Mouse (Mus musculus) c-Kit-negative CD71-positive TER-119-positive erythroid progenitor cells, embryonic 14.5 days (primary cell): ENCODE data around the gene Camta1.

ENCODE experiments used
- DNase-seq: peaks from one replicate; pipeline ENCODE4 v3.0.0-alpha.2; 2013; ENCODE audit warnings: low read depth, low spot score

Camta1 gene

DNA sequence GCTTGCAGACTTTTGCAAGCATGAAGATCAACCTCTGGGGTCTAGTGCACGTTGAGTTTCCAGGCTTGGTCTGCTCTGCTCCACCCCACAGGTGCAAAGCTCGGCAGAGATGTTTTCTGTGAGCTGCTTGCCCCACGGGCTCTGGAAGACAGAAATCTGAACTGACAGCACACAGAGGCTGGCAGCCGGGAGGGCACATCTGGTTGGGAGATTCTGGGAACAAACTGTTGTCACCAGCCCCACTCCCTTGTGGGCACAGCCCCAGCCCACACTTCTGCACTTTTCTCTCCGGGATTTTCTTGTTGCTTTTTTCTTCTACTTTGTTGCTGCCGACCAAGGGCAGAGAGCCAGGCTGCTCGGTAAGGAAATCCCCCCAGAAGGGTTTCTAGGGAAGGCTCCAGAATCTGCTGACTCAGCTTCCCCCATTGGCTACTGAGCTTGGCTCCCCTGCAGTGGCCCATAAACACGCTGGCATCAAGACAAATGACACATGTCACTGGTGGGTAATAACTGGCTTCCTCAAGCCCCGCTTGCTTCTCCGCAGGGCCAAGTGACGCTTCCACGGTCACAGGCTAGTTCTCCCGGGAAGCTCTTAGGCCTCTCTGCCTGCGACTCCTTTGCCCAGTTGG lies 597.8 kb downstream of the Camta1 start:
- no peak for DNase-seq

DNA sequence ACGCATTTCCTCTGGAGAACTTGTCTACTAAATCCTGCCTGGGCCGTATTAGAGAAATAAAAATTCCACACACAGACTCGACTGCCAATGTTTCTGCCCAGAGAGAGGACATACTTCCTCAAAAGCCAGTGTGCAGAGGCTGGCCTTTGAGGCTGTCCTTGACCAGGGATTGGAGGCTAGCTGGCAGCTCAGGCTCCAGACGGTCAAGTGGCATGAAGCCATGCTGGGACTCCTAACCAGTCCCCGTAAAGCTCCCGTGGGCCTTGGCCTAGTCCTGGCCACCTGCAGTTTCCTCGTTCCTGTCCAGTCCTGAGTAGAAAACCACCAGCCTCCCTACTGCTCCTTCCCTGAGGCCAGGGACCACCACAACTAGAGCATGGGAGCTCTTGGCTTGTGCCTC lies 598.6 kb downstream of the Camta1 start:
- DNase-seq = no peak

DNA sequence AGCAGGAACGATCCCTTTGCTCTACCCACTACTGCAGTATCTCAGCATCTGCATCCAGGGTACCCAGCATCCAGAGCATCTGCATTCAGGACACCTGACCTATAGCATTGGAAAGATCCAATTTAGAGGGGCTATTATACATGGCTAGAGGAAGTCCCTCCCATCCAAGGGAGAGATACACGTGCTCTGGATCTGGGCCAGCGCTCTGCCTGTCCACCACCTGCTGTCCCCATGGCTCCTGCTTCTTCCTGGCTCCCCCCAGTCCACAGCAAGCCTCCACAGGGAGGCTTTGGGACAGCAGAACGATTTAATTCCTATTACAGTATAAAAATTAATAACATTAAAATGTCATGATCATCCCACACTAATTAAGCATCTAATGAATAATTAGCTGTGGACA lies 605.1 kb downstream of the Camta1 start:
- DNase-seq = no peak

DNA sequence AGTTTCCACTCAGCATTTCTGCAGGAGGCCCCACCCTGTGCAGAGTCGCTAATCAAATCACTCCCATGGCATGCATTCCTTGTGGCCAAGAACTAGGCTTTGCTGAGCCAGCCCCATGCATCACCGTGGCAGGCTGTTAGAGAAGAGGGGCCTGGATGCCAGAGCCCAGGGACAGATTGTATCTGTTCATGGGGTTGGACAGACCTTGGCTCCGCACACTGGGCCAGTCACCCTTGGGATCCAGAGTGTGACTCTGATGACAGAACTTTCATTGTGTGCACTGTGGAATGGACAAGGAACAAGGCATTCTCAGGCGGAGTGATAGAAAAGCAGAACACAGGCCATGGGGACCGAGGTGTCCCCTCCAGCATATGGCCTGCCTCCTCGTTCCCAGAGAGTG lies 610.9 kb downstream of the Camta1 start:
- no peak for DNase-seq

DNA sequence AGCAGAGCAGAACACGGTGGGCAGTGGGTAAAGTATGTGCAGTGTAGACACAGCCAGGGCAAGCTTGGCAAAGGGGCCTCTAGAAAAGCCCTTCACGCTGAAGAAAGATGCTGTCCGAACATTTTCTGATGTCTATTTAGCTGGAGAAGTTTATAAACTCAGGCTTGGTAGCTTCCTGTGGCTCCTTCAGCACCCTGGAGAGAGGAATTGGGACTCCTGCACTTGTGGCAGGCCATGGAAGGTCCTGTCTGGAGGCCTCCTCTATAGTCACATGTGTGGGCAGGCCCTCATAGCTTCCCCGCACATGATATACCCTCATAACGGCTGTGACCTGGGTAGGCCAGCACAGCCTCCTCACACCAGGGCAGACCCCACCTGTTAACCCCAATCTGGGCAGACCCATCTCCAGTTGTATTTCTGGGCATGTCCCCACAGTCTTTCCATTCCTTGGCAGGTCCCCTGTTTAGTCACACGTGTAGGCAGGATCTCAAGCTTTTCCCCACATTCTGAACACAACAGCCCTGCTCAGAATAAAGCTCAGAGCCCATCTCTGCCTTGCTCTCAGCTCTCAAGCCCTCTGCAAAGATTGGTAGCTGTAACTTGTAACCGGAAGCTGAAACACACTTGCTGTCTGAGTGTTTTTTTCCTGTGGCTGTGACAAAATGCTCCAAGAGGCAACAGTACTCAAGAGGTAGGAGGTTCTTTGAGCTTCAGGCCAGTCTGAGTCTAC lies 616.4 kb downstream of the Camta1 start:
- DNase-seq = no peak

DNA sequence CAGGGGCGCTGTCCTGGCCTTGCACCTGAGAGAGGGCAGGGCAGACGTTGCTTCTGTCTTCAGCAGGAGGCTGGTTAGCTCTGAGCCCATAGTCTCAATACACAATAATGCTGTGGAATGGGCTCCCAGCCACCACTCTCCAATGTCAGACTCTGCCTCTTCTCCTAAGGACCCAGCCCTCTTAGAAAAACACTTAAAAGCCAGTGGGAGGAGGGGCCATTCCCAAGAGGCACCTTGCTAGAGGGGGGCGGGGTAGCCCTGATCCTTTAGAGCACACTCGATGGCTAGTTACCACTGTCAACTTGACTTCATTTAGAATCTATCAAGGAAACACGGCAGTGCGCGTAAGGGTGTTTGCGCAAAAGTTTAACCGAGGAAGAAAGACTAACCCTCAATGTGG lies 618.2 kb downstream of the Camta1 start:
- DNase-seq = no peak

DNA sequence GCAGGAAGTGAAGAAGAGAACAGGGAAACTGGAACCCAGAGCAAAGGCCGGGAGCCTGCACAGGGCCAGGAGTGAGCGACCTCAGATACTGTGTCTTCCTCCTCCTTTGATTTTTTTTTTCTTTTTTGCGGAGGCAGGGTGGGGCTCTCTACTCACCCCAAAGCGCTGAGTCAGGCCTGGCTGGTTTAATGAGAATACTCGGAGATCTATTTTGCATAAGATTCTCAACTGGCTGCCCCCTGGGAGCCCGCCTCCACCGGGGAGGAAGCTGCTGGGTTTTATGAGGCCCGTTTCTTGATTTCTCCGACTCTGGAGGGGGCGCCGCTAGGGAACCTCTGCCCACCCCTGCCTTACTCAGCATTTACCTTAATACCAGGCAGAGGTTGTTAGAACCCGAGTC lies 618.9 kb downstream of the Camta1 start:
- DNase-seq = no peak

DNA sequence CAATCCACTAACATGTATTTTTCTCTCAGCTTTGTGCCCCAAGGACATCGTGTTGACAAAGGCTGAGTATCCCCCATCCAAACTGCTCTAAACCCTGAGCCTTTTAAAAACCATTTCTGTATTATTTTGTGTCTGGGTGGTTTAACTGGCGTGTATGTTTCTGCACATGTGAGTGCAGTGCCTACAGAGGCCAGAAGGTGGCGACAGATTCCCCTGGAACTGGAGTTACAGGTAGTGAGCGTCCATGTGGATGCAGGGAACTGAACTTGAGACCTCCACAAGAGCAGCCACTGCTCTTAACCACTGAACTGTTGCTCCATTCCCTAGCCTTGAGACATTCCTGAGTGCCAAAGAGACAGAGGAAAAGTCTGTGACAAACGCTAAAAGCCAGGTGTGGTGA lies 621.2 kb downstream of the Camta1 start:
- no peak for DNase-seq

DNA sequence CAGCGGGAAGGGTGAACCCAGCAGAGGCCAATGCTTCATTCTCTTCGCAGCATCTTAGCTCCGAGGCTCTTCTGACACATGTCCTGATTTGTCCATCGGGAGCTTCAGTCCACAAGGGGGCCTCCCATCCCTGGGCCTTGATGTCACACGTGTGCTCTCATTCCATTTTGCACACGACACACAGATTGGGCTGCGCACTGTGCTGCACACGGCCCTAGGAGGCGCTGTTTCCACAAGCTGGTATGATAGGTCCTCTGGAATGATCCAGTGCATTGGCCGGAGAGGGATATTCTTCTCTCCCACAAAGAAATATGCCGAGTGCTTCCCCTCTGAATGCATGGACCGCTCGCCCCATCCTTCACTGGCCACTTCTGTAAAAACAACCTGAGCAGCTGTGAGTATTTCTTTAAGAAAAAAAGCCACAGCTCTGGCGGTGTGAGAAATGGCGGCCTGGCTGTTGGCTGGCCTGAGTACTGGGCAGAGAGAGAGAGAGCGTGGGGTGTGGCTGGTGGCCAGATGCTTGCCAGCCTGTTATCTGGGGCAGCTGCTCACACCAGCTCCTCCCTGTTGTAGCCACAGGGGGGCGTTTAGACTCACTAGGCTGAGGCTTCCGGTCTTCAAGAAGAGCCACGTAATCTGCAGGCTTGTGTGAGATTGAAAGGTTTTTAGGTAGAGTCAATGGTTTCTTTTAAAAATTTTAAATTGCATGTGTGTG lies 622.5 kb downstream of the Camta1 start:
- no peak for DNase-seq

DNA sequence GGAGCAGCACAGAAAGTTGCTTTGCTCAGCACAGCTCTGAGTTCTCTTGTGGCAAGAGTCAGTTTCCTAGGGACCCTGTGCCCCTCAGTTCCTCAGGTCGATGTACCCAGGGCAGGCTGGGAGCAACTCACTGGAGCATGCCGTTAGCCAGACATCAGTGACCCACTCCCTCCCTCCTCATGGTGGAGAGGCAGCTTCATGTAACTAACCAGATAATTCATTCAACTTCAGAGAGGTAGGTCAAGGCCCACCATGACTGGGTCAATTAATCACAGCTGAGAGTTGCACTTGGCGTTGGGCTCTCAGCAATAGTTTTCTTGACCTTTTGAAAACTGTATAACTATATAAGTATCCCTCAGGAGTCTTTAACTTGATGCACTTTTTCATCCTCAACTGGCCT lies 624.2 kb downstream of the Camta1 start:
- DNase-seq = no peak

DNA sequence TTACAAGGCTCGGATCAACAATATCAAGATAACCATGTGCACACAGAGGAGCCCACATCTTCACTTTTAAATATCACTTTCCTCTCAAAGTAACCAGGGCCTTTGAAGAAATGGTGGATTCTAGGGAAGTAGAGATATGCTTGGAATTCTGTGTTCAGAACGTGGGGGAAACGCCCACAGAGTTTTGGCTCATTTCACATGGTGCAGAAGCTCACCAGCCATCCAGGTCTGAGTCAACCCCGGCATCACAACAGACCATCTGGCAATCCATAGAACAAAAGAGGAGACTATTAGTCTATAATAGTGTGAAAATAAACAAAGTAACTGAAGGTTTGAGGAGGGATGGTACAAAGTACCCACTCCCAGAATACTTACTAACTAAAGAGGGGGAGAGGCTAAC lies 626.7 kb downstream of the Camta1 start:
- no peak for DNase-seq

DNA sequence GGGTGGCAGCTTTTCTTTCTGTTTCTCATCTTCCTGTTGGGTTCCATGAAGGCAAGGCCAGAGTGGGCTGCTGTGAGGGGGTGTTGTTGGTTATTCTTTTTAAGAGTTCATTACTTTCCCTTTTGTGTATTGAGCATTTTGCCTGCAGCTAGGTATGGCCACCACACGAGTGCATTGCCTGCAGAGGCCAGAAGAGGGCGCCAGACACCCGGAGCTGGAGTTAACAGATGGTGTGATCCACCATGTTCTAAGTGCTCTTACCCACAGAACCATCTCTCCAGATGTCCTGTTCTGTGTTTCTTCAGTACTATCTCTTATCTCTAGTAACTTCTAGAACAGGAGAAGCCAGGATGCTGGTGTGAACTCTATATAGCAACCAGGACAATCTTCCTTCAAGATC lies 629.6 kb downstream of the Camta1 start:
- no peak for DNase-seq

DNA sequence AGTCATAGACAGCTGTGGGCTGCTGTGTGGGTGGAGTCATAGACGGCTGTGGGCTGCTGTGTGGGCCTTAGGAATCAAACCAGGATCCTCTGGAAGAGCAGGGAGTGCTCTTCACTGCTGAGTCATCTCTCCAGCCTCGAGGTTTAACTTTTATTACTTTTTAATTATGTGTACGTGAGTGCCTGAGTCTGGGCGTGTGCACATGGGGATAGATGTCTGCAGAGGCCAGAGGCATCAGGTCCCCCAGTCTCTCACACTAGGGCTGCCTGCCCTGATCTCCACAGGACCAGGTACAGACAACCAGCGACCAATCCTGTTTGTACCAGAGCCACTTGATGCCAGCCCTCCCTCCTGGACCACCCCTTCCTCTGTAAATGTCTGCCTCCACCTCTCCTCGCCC lies 632.6 kb downstream of the Camta1 start:
- no peak for DNase-seq

DNA sequence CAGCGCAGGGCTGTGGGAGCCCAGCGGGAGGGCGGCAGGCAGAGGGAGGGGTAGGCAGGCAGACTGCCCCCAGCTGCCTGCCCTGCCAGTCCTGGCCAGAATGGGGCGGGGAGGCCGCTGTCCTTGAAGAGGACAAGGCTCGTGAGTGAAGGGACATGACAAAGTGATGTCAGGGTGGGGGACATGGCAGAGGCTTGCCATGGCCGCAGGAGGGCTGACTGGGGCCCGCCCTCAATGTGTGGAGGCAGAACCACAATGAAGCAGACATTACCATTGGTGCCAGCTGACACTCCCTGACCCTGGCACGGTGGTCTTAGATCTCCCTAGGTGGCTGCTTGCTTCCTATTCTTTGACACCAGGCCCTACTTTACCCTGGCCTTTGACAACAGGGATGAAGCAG lies 635.2 kb downstream of the Camta1 start:
- DNase-seq = no peak

DNA sequence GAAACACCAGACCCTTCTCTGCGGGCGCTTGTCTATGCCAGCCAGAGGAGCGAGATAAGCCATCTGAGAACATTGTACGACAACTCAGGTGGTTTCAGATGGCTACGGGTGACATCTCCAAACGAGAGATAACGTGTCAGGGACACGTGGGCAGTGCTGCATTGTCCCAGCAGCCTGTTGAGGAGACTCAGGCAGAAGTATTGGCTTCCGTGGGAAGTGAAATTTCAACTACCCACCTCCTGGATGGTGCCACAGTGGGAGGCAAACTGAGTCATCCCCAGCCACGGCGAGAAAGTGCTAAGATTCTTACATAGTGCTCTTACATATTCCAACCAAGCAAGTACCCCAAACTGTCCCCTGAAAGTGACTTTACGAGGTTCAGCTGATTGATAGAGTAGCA lies 637.7 kb downstream of the Camta1 start:
- DNase-seq = no peak

DNA sequence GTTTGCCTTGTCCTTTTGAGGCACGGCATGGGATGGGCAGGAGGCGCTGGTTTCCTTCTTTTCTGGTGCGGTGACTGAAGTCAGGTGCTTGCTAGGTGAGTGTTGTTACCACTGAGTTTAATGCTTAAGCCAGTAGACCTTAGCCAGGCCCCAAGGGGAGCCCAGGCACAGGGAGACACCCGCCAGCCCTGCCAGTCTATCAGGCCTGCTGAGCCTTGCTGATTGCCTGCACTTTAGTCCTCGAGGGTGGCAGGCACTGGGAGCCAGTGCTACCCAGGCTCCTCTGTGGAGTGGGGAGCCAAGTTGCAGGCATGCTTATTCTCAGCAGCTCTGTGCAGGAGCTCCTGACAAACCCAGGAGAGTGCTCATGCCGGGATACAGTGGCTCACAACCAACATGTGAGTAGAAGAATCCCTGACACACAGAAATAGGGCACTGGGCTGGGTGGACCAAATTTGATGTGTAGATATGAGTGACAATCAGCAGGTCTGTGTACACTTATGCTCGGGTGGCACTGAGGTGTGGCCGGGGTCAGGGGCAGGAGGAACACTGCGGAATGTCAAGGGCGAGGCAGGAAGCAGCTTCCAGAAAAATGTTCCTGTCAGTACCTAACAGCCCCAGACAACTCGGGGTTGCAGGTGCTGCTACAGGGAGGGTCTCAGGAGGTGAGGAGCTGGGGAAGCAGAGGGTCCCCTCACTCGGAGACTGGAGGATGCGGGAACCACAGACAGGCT lies 638.2 kb downstream of the Camta1 start:
- DNase-seq = no peak

DNA sequence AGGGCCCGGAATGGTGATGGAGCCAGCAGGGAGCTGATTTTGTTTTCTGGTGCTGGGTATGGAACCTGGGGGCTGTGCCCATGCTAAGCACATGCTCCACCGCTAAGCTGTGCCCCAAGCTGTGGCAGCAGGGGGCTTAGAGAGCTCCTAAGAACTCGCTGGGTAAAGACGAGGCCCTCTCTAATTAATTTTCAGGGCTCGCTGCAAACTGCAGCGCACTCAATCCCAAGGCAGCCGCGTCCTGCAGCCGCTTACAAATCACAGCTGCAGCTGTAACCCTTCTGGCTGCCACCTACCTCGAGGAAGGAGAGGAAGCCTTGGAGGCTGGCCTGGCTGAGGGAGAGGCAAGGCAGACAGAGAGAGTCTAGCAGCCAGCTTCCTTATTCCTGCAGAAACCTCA lies 639.0 kb downstream of the Camta1 start:
- DNase-seq = no peak

DNA sequence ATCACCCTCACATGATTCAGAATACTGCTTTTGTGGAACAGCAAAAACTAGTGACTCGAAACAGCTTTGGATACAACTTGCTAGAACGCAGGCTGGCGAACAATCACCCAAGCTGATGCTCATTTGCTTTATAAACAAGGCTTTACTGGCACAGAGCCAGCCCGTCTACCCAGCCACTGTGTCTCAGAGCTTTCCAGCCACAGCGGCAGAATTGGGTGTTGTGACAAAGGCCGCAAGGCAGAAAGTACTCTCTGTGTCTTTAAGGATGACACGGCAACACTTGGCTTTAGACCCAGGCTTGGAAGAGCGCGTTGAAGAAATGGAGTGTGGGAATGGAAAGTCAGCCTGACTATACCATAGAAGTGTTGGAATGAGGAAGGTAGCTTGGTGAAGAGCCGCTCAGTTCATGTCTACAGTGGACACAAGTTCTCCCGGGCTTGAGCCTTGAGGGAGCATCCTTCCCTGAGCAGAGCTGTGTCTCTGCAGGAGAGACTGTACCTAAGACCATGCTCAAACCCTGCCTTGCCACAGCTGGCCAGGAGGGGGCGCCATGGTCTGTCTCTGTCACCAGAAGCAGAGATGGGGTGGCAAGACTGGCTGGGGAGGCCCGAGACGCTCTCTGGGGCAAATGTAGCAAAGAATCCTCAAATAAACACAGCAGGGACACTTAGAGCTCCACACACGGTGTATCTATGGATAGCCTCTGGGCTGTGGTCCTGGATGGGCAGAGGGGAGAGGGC lies 645.0 kb downstream of the Camta1 start:
- DNase-seq = no peak

DNA sequence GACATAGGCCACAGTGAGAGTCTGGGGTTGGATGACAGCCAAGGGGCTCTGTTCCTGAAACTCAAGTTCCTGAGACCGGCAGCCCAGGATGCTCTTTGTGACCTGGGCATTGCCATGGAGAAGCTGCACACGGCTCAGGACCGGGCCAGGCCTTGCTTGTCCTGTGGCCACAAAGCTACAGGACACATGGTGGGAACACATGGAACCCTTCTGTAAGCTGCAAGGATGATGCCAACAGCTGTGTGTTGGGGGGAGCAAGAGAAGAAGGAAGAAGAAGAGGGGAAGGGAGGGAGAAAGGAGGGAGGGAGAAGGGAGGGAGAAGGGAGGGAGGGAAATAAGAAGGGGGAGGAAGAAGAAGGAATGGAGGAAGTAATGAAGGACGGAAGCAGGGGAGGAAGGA lies 645.8 kb downstream of the Camta1 start:
- no peak for DNase-seq

DNA sequence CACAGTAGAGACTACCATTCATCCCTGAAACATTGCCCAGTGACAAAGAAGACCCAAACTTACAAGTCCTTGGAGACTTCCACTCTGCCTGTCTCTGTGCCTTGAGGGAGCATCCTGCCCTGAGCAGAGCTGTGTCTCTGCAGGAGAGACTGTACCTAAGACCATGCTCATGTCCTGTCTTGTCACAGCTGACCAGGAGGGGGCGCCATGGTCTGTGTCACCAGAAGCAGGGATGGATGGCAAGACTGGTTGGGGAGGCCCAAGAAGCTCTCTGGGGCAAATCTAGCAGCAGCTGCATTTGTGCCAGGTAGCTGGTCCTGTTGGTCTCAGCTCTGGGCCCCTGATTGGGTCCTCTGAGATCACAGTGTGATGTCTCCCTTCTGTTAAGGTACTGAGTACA lies 646.5 kb downstream of the Camta1 start:
- no peak for DNase-seq

DNA sequence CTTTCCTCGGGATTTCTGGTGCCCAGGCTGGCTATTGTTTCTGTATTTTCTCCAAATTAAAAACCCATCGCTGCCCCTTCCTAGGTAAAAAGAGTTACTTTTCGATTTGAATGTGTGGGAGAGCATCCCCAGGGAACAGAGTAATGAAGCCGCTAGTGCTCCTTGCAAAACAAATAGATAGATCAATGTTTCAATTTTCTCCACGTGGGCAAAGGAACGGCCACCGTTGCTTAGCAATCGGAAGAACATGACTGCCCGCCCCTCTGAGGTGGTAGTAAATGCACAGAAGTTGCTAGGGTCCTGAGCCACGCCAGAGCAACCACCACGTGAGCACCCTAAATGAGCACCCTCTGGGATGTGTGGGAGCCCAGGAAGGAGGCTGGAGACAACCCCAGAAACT lies 648.2 kb downstream of the Camta1 start:
- DNase-seq = no peak

DNA sequence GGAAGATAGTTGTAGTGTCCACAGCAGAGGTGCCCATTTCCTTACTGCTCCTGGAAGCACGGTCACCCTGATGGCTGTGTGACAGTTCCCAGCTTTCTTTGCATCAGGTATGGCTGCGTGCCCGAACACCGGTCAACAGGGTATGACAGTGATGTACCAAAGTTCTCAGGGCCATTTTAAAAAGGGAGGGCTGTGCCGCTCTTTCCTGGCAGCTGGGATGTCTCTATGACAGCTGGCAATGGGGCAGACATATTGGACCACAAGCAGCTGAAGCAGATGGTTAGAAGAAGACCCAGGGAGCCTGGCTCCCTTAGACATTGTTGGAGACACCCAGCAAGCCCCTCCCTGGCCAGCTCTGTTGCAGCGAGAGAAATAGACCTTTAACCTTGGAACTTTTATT lies 649.7 kb downstream of the Camta1 start:
- no peak for DNase-seq
